Mouse (Mus musculus) megakaryocyte, embryonic 14.5 days (primary cell): ENCODE data around the gene Olfr1026.

Experiments used
- FLI1 ChIP-seq: IDR thresholded peaks from 2 replicates; pipeline ENCODE4 v1.6.1; 2012; ENCODE audit warnings: low read length, inconsistent platforms, mixed read lengths
- GATA1 ChIP-seq: IDR thresholded peaks from 3 replicates; pipeline ENCODE4 v1.6.1; 2012; ENCODE audit warnings: mixed read lengths, low read length, inconsistent platforms, borderline replicate concordance

GRCm38 (mm10) chr2:85914893-85915292 lies 6.5 kb upstream of the Olfr1026 start, which contains the start of gene Olfr1025-ps1:
- TF ChIP-seq FLI1: no peak
- TF ChIP-seq GATA1: no peak
